Mouse (Mus musculus) Patski (cell line): ENCODE data around the gene 1700088E04Rik. TPM values are rescaled to one million over a fixed set of nuclear protein-coding genes. Genes with fewer than 3 reads are reported as not detected.

ENCODE experiments used
- ATAC-seq: fragments of 100-300 bp; one replicate; pipeline ENCODE4 v1.8.0; 2021
- CTCF ChIA-PET: fragments of 350-600 bp; sonication (Branson Sonifier 250); formaldehyde crosslinking; loops from one replicate; lab custom pipeline; 2022; ENCODE audit warnings: inconsistent platforms; lab: Charles Lee
- POLR2A ChIA-PET: fragments of 350-600 bp; sonication (Branson Sonifier 250); formaldehyde crosslinking; loops from one replicate; lab custom pipeline; 2022; ENCODE audit warnings: antibody characterized with exemption, inconsistent platforms; lab: Charles Lee
- DNase-seq: peaks from one replicate; pipeline ENCODE4 v3.0.0-alpha.2; 2011; ENCODE audit warnings: low read depth, low spot score
- H3K27me3 ChIP-seq: fragments of 371-371 bp; one replicate; pipeline ENCODE4 v1.5.1; 2021
- CTCF ChIP-seq: fragments of 100-300 bp; IDR thresholded peaks from one replicate; pipeline ENCODE4 v1.5.1; 2021
- in situ Hi-C: fragments of 300-500 bp; cut with MboI; formaldehyde crosslinking; loops from 3 replicates; pipeline ENCODE4 v1.11.1; 2018; ENCODE audit warnings: low pct_unique_long_range_greater_than_20kb, mixed read lengths
- polyA plus RNA-seq: library from polyadenylated mRNA; unstranded; gene quantifications from one replicate; pipeline ENCODE4 v1.2.3, GENCODE M21; 2021

The 1700088E04Rik gene
- polyA plus RNA-seq = 34.2 TPM

GRCm38 (mm10) chr15:79140866-79141565, at the start of gene 1700088E04Rik, which contains the start of gene Polr2f:
Gene 1700088E04Rik (minus strand): TSS chr15:79141253.
Gene Polr2f (plus strand): TSS chr15:79141009.
- TF ChIP-seq CTCF = no peak
- POLR2A ChIA-PET = interaction anchor here (0.6 to 1.5 kb wide), 6 partner anchors 8 to 1387 kb away, joined by 3 to 7 read pairs (median 3); no protein-coding TSS in a partner anchor
- CTCF ChIA-PET = interaction anchor here (1.1 to 3.2 kb wide), 4 partner anchors 8 to 14 kb away, joined by 3 to 17 read pairs (median 8); no protein-coding TSS in a partner anchor
- no peaks in the 10 kb centered on the region for H3K27me3 ChIP-seq
- DNase-seq = peak; percentile 83
- ATAC-seq = peak; percentile 66
- in situ Hi-C loops = no loop called here

GRCm38 (mm10) chr15:79187819-79188218, 46.8 kb upstream of the 1700088E04Rik start:
- CTCF ChIA-PET = no interaction called here
- TF ChIP-seq CTCF = no peak
- ATAC-seq (no peak), DNase-seq (no peak)
- peaks cover 6% of the 10 kb centered on the region for H3K27me3 ChIP-seq
- in situ Hi-C loops = no loop called here
- POLR2A ChIA-PET = no interaction called here

DNA sequence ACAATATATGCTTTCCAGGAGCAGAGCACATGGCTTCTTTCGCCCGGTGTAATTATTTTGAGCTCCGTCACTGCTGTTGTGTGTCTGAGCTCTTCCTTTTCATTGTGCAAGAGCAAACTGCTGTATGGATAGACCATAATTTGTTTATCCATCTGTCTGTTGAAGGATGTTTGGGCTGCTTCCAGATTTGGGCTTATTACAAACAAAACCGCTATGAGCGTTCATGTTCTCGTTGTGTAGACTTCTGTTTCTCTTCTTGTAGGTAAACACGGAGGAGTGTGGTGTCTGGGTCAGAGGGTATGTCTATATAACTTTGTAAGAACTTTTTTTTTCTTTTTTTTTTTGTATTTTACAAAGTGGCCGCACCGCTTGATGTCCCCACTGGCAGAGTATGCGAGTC, 44.2 kb upstream of the 1700088E04Rik start:
- ChIA-PET POLR2A (no interaction called here), CTCF (no interaction called here)
- in situ Hi-C loops = no loop called here
- DNase-seq = no peak
- no peak for TF ChIP-seq CTCF
- peaks cover 11% of the 10 kb centered on the region for H3K27me3 ChIP-seq
- no peak for ATAC-seq

DNA sequence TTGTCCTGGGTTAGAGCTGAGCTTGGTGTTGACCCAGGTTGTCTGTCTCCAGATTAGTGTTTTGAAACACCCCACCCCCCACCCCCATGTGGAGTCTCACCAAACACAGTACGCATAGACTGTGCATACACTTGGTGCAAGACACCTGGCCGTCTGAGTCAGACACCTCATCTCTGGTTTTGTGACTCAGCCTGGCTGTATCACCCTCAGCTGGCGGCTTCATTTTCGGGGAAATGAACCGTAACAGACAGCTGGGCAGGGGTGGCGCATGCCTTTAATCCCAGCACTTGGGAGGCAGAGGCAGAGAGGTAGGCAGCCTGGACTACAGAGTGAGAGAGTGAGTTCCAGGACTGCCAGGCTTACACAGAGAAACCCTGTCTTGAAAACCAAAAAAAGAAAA, 35.9 kb upstream of the 1700088E04Rik start:
- peak; percentile 54 for ATAC-seq

DNA sequence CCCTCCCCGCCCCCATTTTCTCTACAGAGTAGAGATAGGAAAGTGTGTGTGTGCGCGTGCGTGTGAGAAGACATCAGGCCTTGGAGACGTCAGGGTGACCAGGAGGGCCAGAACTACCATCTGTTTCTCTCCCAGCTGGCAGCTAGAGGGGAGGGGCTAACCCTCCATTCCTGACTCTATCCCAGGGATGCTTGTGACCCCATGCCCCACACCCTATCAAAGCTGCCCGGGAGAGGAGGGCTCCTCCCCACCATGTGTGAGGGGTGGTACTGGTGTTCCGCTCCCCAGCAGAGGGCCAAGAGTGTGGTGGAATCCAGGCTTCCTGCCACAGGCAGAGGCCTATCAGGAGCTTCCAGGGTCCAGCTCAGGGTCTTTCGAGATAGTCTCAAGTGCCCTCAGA, 25.7 kb upstream of the 1700088E04Rik start:
- H3K27me3 ChIP-seq = peaks cover 7% of the 10 kb centered on the region
- ATAC-seq (no peak), DNase-seq (no peak)
- no peak for TF ChIP-seq CTCF
- ChIA-PET POLR2A (no interaction called here), CTCF (no interaction called here)
- in situ Hi-C loops = no loop called here

More for the DNA sequence above, 35.9 kb upstream of the 1700088E04Rik start:
- in situ Hi-C loops = no loop called here
- peaks cover 4% of the 10 kb centered on the region for H3K27me3 ChIP-seq
- CTCF ChIA-PET = no interaction called here
- POLR2A ChIA-PET = interaction anchor here (0.6 to 1.3 kb wide), 2 partner anchors 10 to 23 kb away, joined by 3 read pairs; no protein-coding TSS in a partner anchor
- TF ChIP-seq CTCF = no peak
- peak; percentile 80 for DNase-seq

GRCm38 (mm10) chr15:79165140-79165539, 24.1 kb upstream of the 1700088E04Rik start, which contains the start of gene Sox10:
Gene Sox10 (minus strand): TSS chr15:79165240.
- ChIA-PET CTCF (no interaction called here), POLR2A (no interaction called here)
- ATAC-seq (no peak), DNase-seq (no peak)
- in situ Hi-C loops = no loop called here
- peaks cover 7% of the 10 kb centered on the region for H3K27me3 ChIP-seq
- TF ChIP-seq CTCF = no peak

GRCm38 (mm10) chr15:79164251-79164650, 23.2 kb upstream of the 1700088E04Rik start:
- H3K27me3 ChIP-seq = peaks cover 7% of the 10 kb centered on the region
- CTCF ChIA-PET = no interaction called here
- in situ Hi-C loops = no loop called here
- POLR2A ChIA-PET = no interaction called here
- ATAC-seq (no peak), DNase-seq (no peak)
- no peak for TF ChIP-seq CTCF

DNA sequence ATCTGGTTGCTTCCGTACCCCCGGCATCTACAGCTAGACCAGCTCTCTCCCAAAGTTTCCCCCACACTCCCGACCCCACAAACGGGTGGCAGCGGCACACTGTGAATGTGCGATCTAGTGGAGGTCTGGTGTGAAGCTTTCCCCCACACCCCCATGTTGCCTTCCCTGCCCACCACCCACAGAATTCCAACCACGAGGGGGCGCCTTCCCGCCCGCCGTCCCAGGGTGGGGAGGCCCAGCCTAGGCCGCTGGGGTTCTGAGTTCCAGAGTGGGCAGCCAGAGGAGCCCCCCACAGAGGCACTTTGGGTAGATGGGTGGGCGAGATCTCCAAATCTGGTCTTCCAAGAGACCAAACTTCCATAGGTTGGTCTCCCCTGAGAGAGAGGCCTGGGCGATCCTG, 21.8 kb upstream of the 1700088E04Rik start:
- no peak for DNase-seq
- H3K27me3 ChIP-seq = peaks cover 7% of the 10 kb centered on the region
- TF ChIP-seq CTCF = no peak
- in situ Hi-C loops = no loop called here
- ChIA-PET POLR2A (no interaction called here), CTCF (no interaction called here)
- no peak for ATAC-seq

GRCm38 (mm10) chr15:79162301-79162700, 21.2 kb upstream of the 1700088E04Rik start:
- TF ChIP-seq CTCF = no peak
- ATAC-seq (no peak), DNase-seq (no peak)
- ChIA-PET POLR2A (no interaction called here), CTCF (no interaction called here)
- in situ Hi-C loops = no loop called here
- H3K27me3 ChIP-seq = peaks cover 7% of the 10 kb centered on the region

GRCm38 (mm10) chr15:79155572-79155971, 14.5 kb upstream of the 1700088E04Rik start:
- POLR2A ChIA-PET = no interaction called here
- in situ Hi-C loops = no loop called here
- DNase-seq (no peak), ATAC-seq (no peak)
- TF ChIP-seq CTCF = no peak
- no peaks in the 10 kb centered on the region for H3K27me3 ChIP-seq
- CTCF ChIA-PET = no interaction called here

- in situ Hi-C loops = no loop called here
- POLR2A ChIA-PET = no interaction called here
These were observed 11.7 kb upstream of the 1700088E04Rik start for GRCm38 (mm10) chr15:79152709-79153108.

More at GRCm38 (mm10) chr15:79152709-79153108, 11.7 kb upstream of the 1700088E04Rik start:
- ATAC-seq = no peak
- no peaks in the 10 kb centered on the region for H3K27me3 ChIP-seq
- CTCF ChIA-PET = no interaction called here
- no peak for TF ChIP-seq CTCF
- DNase-seq = no peak
